Comparison of ENCODE assay signal across 16 mouse cellular contexts in genomic region chr7:144087277-144087676, GRCm38 (mm10).
"Had no signal": no experiment of that assay in that cellular context is flagged by ENCODE, and none has a peak within 500 bp of the region (broad histone marks: within the 10 kb centered on the region; RNA-seq: fewer than 3 reads in every experiment).

No protein-coding gene starts in this region.

- H3K9ac ChIP-seq: liver, embryonic 15.5 days; midbrain, embryonic 13.5 days had no signal

- H3K4me1 ChIP-seq: limb, embryonic 10.5 days; liver, embryonic 15.5 days; megakaryocyte, embryonic 14.5 days had no signal

- H3K27ac ChIP-seq: left cerebral cortex, adult 2 months; limb, embryonic 10.5 days; liver, embryonic 15.5 days; macrophage; midbrain, embryonic 13.5 days had no signal

- H3K4me3 ChIP-seq: left cerebral cortex, adult 2 months; limb, embryonic 10.5 days; liver, embryonic 15.5 days; megakaryocyte, embryonic 14.5 days; midbrain, embryonic 13.5 days had no signal

- H3K4me2 ChIP-seq: liver, embryonic 11.5 days; liver, embryonic 15.5 days; midbrain, embryonic 13.5 days had no signal

- H3K36me3 ChIP-seq: limb, embryonic 10.5 days; liver, embryonic 15.5 days; midbrain, embryonic 13.5 days had no signal

- H3K27me3 ChIP-seq: liver, embryonic 15.5 days; midbrain, embryonic 13.5 days had no signal

- ATAC-seq: midbrain, embryonic 13.5 days had no signal

- H3K9me3 ChIP-seq: limb, embryonic 10.5 days; liver, embryonic 15.5 days; midbrain, embryonic 13.5 days had no signal

- DNase-seq: kidney, adult 2 months; kidney, postnatal 25 days; lung, adult 2 months; lung, postnatal 10 days; retina, postnatal 1 day; right cerebral cortex, postnatal 4 days; spleen, adult 18-20 months; thymus, adult 18-20 months; thymus, postnatal 14 days had no signal
